Mouse (Mus musculus): ENCODE data around the gene Hnrnpk.

DNA sequence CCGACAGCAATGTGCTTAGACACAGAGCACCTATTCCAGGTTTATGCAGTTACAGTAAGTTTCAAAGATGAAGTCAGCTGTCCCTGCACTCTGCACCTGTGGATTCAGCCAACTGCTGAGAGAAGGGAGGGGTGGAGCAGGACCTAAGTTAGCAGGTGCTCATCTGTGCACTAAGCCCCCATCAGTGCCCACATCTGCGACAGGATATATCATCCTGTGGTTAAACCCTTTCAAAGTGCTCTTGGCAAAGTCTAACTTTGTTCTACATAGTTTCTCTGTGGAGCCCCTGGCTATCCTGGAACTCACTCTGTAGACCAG is 30.0 kb downstream of the Hnrnpk start:
- no peak for TF ChIP-seq CTCF (IDR thresholded peaks at IDR 0.05)
- no peak for TF ChIP-seq EP300 (IDR thresholded peaks at IDR 0.05; ENCODE audit: insufficient read depth, low read depth, low read length)
- no peak for TF ChIP-seq POLR2A (IDR thresholded peaks at IDR 0.05; ENCODE audit: insufficient read depth, low read depth, low read length)
